Mouse (Mus musculus): ENCODE measurements at regions not wholly inside any gene's neighbourhood (a gene's known extent, or its start where the extent isn't known, plus 50 kb on each side); places are given as distances from the start of the nearest gene placed in this dataset.
"Not testable (repeated sequence)": the region's sequence is repeated elsewhere in the genome, so short reads cannot be mapped to it uniquely, and the experiment has no call there.

DNA sequence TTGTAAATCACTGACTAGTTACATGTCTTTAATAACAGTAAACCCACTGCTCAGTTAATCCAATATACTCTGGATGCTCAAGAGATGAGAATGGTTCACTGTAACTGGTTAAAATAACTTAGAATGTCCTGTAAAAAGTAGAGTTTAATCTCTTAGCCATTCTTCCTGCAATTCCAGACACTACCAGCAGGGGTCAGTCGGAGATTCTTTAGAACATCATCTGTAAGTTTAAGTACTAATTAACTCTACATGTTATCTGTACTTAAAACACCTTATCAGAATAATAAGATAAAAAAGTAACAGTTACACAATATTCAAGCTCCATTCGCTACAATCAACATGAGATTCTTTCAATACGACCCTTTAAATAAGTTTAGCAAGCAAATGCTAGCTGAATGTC is 58.7 kb upstream of the Olig3 start:
- H3K4me1 ChIP-seq (ENCODE audit: control insufficient read depth, insufficient read depth, insufficient read length), result no peaks in the 10 kb centered on the region
- TF ChIP-seq POLR2A (IDR thresholded peaks at IDR 0.05; ENCODE audit: low read depth, low read length), result no peak
- no peak for TF ChIP-seq CTCF (IDR thresholded peaks at IDR 0.05; ENCODE audit: extremely low read depth, insufficient read depth, insufficient read length, insufficient replicate concordance)
- DNase-seq (ENCODE audit: low read depth in 1 of 2, low spot score in 2 of 2), result peak; percentile 22
- no peaks in the 10 kb centered on the region for H3K36me3 ChIP-seq (ENCODE audit: control insufficient read depth, insufficient read depth, low read length)
- H3K27ac ChIP-seq (ENCODE audit: insufficient read depth, low read length), result no peak overlapping the region
- WGBS, result 66% methylated on average over 3 of the region's 3 CpGs
- no peaks in the 10 kb centered on the region for H3K27me3 ChIP-seq (ENCODE audit: control insufficient read depth, insufficient read depth, low read length)
- no peak overlapping the region for H3K4me3 ChIP-seq (ENCODE audit: extremely low read depth, insufficient read depth, insufficient read length)

DNA sequence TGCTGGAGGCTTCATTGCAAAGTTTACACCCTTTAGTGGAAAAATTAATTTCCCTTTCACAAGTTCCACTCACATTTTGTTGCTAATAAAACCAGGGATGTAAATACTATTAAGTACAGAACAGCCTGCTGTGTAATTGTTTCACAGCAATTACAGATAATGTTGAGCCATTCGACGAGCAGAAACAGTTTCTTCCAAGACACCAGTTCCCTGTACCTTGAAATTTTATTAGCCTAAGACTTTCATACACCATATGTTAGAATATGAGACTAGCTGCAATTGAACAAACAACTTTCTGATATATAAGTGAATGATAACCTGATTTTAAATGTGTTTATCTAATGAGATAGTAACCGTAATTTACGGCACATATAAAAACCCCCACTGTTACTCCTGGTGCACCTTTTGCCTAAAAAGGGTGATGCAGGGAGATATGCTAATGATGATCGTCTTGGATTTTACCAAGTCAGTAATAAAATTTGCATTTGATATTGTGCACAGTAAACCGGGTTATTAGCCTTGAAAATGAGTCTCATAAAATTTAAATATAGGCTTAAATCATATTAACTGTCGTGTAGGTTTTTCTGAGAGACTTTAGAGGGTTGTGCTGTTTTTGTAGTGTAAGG is 60.8 kb upstream of the Olig3 start:
- no peak for DNase-seq (ENCODE audit: low read depth in 1 of 2, low spot score in 2 of 2)
- Histone ChIP-seq H3K36me3 (ENCODE audit: control insufficient read depth, insufficient read depth, low read length) (no peaks in the 10 kb centered on the region), H3K27me3 (ENCODE audit: control insufficient read depth, insufficient read depth, low read length) (no peaks in the 10 kb centered on the region), H3K27ac (ENCODE audit: insufficient read depth, low read length) (no peak overlapping the region), H3K4me1 (ENCODE audit: control insufficient read depth, insufficient read depth, insufficient read length) (no peaks in the 10 kb centered on the region; the same call in 1 of the 2 replicates), H3K4me3 (ENCODE audit: extremely low read depth, insufficient read depth, insufficient read length) (no peak overlapping the region)
- TF ChIP-seq CTCF (IDR thresholded peaks at IDR 0.05; ENCODE audit: extremely low read depth, insufficient read depth, insufficient read length, insufficient replicate concordance), result no peak
- TF ChIP-seq POLR2A (IDR thresholded peaks at IDR 0.05; ENCODE audit: low read depth, low read length), result no peak
- 94% methylated on average over 7 of the region's 7 CpGs for WGBS

DNA sequence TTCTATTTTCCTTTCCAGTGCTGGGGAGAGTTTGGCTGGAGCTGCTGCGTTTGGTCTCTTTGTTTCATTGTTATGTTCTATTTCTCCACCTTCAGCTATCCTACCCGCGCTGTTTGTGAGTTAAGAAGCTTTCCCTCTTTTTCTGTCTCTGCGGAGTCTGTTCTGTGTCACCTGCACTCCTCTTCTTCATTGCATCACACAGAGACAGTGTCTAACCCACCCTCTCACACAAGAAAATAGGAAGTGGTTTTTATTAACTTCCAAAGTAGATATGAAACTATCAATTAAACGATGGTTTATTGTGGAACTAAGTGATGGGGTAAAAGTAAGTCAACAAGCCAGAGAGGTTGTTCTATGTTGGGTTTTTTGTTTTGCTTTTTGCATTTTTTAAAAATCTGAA is 64.9 kb upstream of the Olig3 start:
- TF ChIP-seq CTCF (IDR thresholded peaks at IDR 0.05; ENCODE audit: extremely low read depth, insufficient read depth, insufficient read length, insufficient replicate concordance) (no peak), POLR2A (IDR thresholded peaks at IDR 0.05; ENCODE audit: low read depth, low read length) (no peak)
- DNase-seq (ENCODE audit: low read depth in 1 of 2, low spot score in 2 of 2), result no peak
- H3K4me1 ChIP-seq (ENCODE audit: control insufficient read depth, insufficient read depth, insufficient read length), result no peaks in the 10 kb centered on the region; the same call in 1 of the 2 replicates
- H3K27ac ChIP-seq (ENCODE audit: insufficient read depth, low read length), result no peak overlapping the region
- H3K36me3 ChIP-seq (ENCODE audit: control insufficient read depth, insufficient read depth, low read length), result no peaks in the 10 kb centered on the region
- no peak overlapping the region for H3K4me3 ChIP-seq (ENCODE audit: extremely low read depth, insufficient read depth, insufficient read length)
- no peaks in the 10 kb centered on the region for H3K27me3 ChIP-seq (ENCODE audit: control insufficient read depth, insufficient read depth, low read length)
- 61% methylated on average over 5 of the region's 5 CpGs for WGBS

DNA sequence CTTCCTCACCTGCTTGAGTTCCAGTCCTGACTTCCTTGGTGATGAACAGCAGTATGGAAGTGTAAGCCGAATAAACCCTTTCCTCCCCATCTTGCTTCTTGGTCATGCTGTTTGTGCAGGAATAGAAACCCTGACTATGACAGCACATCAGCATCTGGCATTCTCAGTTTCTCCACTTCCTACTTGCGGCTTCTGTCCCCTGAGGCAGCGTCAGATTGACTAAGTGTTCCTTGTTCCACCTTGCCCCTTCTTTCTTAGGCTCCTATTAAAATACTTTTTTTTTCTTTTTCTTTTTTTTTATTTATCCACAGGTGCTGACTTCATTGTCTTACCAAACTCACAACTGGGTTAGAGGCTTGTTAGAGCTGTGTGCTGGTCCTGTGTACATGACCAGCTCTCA is 65.3 kb upstream of the Olig3 start:
- DNase-seq (ENCODE audit: low read depth in 1 of 2, low spot score in 2 of 2), result peak in 1 of 2 experiments; percentile 21
- WGBS, result 45% methylated on average over 3 of the region's 3 CpGs
- H3K27ac ChIP-seq (ENCODE audit: insufficient read depth, low read length); H3K36me3 ChIP-seq (ENCODE audit: control insufficient read depth, insufficient read depth, low read length); H3K27me3 ChIP-seq (ENCODE audit: control insufficient read depth, insufficient read depth, low read length); H3K4me3 ChIP-seq (ENCODE audit: extremely low read depth, insufficient read depth, insufficient read length); H3K4me1 ChIP-seq (ENCODE audit: control insufficient read depth, insufficient read depth, insufficient read length): not testable (repeated sequence)

DNA sequence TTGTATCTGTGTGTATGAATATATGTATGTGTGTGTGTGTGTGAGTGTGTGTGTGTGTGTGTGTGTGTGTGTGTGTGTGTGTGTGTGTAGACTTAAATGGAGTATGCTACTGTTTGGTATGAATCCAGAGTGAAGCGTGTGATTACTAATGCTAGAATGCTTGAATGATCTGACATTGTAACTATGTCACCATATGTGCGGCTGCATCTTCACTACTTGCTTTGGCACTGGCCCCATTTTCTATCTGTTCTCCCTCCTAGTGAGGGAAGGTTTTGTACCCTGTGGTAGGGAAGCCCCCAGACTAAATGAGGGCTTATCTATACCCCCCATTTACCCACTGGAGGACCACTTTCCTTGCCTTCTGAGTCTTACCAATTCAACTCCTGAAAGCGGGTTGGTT is 74.2 kb upstream of the Olig3 start:
- no peak for TF ChIP-seq CTCF (IDR thresholded peaks at IDR 0.05; ENCODE audit: extremely low read depth, insufficient read depth, insufficient read length, insufficient replicate concordance)
- no peak for DNase-seq (ENCODE audit: low read depth in 1 of 2, low spot score in 2 of 2)
- Histone ChIP-seq H3K27ac (ENCODE audit: insufficient read depth, low read length) (no peak overlapping the region), H3K27me3 (ENCODE audit: control insufficient read depth, insufficient read depth, low read length) (no peaks in the 10 kb centered on the region), H3K4me3 (ENCODE audit: extremely low read depth, insufficient read depth, insufficient read length) (no peak overlapping the region), H3K4me1 (ENCODE audit: control insufficient read depth, insufficient read depth, insufficient read length) (no peaks in the 10 kb centered on the region), H3K36me3 (ENCODE audit: control insufficient read depth, insufficient read depth, low read length) (no peaks in the 10 kb centered on the region)
- WGBS, result 95% methylated on average over 3 of the region's 3 CpGs

DNA sequence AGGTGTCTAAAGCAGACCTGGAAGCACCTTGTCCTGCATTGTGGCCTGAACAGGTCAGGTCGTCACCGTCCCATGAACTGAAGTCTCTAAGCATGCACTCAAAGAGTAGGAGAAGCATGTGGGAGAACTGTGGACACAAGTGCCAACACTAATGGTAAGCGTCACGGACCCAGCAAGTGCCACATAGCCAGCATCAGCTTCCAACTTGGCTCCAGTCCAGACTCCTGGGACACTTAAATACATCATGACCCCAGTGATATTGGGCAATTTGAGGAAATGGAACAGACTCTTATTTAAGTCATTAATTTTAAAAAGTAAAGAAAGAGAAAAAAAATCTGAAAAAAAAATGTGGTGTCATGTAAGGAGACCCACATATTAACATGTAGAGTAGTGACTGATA is 75.3 kb upstream of the Olig3 start:
- Histone ChIP-seq H3K27me3 (ENCODE audit: control insufficient read depth, insufficient read depth, low read length) (no peaks in the 10 kb centered on the region), H3K4me3 (ENCODE audit: extremely low read depth, insufficient read depth, insufficient read length) (no peak overlapping the region), H3K27ac (ENCODE audit: insufficient read depth, low read length) (no peak overlapping the region), H3K36me3 (ENCODE audit: control insufficient read depth, insufficient read depth, low read length) (no peaks in the 10 kb centered on the region), H3K4me1 (ENCODE audit: control insufficient read depth, insufficient read depth, insufficient read length) (no peaks in the 10 kb centered on the region)
- DNase-seq (ENCODE audit: low read depth in 1 of 2, low spot score in 2 of 2), result no peak
- 89% methylated on average over 4 of the region's 4 CpGs for WGBS
- TF ChIP-seq CTCF (IDR thresholded peaks at IDR 0.05; ENCODE audit: extremely low read depth, insufficient read depth, insufficient read length, insufficient replicate concordance), result no peak
- no peak for TF ChIP-seq POLR2A (IDR thresholded peaks at IDR 0.05; ENCODE audit: low read depth, low read length)

DNA sequence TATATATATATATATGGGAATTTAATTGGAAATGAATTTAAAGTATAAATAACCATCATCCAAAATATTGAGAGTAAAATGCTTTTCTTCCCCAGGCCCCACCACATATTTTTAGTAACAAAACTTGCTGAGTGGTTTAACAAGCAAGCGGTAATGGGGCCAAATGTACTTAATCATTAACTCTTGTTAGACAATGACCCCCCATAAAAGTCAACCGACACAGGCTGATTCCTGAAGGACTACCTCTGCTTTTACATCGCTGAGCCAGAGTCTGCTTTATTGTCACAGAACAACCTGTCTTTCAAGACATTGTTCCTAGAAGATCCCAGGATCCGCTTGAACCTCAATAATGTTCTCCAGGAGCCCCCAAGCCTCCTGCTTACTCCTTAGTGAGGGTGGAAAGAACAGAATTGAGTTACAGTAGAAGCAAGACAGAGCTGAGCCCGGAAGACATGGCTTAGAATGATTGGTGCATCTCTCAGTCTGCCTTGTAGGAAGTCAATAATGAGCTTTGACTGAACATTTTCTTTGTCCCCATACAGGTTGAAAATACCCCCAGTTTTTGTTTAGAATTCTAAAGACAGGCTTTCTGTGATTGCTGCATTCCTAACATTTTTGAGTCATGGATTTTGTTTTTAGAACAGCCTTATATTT is 78.0 kb upstream of the Olig3 start:
- WGBS, result 75% methylated on average over 5 of the region's 5 CpGs
- Histone ChIP-seq H3K36me3 (ENCODE audit: control insufficient read depth, insufficient read depth, low read length) (no peaks in the 10 kb centered on the region), H3K27ac (ENCODE audit: insufficient read depth, low read length) (no peak overlapping the region), H3K27me3 (ENCODE audit: control insufficient read depth, insufficient read depth, low read length) (no peaks in the 10 kb centered on the region), H3K4me3 (ENCODE audit: extremely low read depth, insufficient read depth, insufficient read length) (no peak overlapping the region), H3K4me1 (ENCODE audit: control insufficient read depth, insufficient read depth, insufficient read length) (no peaks in the 10 kb centered on the region)
- DNase-seq (ENCODE audit: low read depth in 1 of 2, low spot score in 2 of 2), result no peak
- no peak for TF ChIP-seq CTCF (IDR thresholded peaks at IDR 0.05; ENCODE audit: extremely low read depth, insufficient read depth, insufficient read length, insufficient replicate concordance)

Data from spleen, adult 2 months (tissue).